Mouse (Mus musculus): ENCODE measurements at regions not wholly inside any gene's neighbourhood (a gene's known extent, or its start where the extent isn't known, plus 50 kb on each side); places are given as distances from the start of the nearest gene placed in this dataset.

GRCm38 (mm10) chr9:88214758-88215157, 112.2 kb upstream of the Nt5e start:
- TF ChIP-seq POLR2A (IDR thresholded peaks at IDR 0.05; ENCODE audit: control insufficient read depth, extremely low read depth, insufficient read depth, low read length, poor library complexity) (no peak), CTCF (IDR thresholded peaks at IDR 0.05; ENCODE audit: borderline replicate concordance, control insufficient read depth, extremely low read depth, insufficient read depth, low read length, poor library complexity) (no peak)

Data from thymus, adult 2 months (tissue).